Mouse (Mus musculus) cortical plate, adult 2 months (tissue): ENCODE results near the gene Ttc30a2.

ENCODE experiments used
- CTCF ChIP-seq: fragments of 200-500 bp; IDR thresholded peaks from 2 replicates; pipeline ENCODE4 v1.5.1; 2011; ENCODE audit warnings: mild to moderate bottlenecking, control low read depth, low read length; ENCODE audit not compliant: insufficient read depth; ENCODE audit errors: extremely low read depth
- POLR2A ChIP-seq: fragments of 200-500 bp; IDR thresholded peaks from 2 replicates; pipeline ENCODE4 v1.6.1; 2011; ENCODE audit warnings: mild to moderate bottlenecking, low read length, control low read depth; ENCODE audit not compliant: insufficient read depth; ENCODE audit errors: extremely low read depth

DNA sequence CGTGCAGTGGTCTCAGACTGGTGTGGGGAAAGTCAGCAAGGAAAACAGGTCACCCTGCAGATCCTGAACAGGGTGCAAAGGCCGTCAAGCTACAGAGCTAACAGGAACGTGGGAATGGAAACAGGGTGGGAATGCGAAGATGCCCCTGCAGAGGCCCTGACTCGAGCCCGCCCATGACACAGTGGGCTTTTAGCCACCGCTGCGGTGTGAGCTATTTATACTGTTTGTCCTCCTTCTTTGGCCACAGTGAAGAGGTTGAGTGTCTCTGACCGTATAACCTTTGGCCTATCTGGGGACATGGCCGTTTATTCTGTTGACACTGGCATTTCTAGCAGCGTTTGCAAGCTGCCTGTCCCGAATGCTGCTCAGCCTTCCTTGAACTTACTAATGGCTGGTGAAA is 21.7 kb upstream of the Ttc30a2 start:
- TF ChIP-seq CTCF, result no peak
- TF ChIP-seq POLR2A, result no peak
